Mouse (Mus musculus) CH12.LX (cell line): ENCODE data around the gene Morn5. TPM values are rescaled to one million over a fixed set of nuclear protein-coding genes. Genes with fewer than 3 reads are reported as not detected.

Experiments
- DNase-seq: peaks from one replicate; pipeline ENCODE4 v3.0.0-alpha.2; 2013; ENCODE audit errors: extremely low read depth
- H3K27ac ChIP-seq: 2 replicates; pipeline ENCODE4 v1.5.1; 2012; ENCODE audit warnings: low read depth, mild to moderate bottlenecking, control low read depth, moderate library complexity; ENCODE audit not compliant: insufficient read depth
- H3K27me3 ChIP-seq: replicated peaks from 2 replicates; pipeline ENCODE3; 2012; ENCODE audit warnings: inconsistent platforms
- H3K36me3 ChIP-seq, 2 experiments: replicated peaks in 1 of 2; 2 replicates each; pipeline versions ENCODE3 to v1.6.1; 2012; ENCODE audit warnings: inconsistent platforms in 1 of 2, low read length in 1 of 2, mild to moderate bottlenecking in 1 of 2, mixed read lengths in 1 of 2, moderate library complexity in 1 of 2; ENCODE audit not compliant: control insufficient read depth in 1 of 2, insufficient read depth in 1 of 2
- H3K4me1 ChIP-seq, 2 experiments: 2 replicates each; pipeline ENCODE4 v1.6.1; 2012; ENCODE audit warnings: inconsistent platforms in 1 of 2, moderate library complexity in 1 of 2; ENCODE audit not compliant: insufficient read depth in 2 of 2, control insufficient read depth in 1 of 2
- H3K4me2 ChIP-seq: 2 replicates; pipeline ENCODE4 v1.6.1; 2012; ENCODE audit warnings: low read depth, mild to moderate bottlenecking, control low read depth; ENCODE audit not compliant: poor library complexity, insufficient read depth, severe bottlenecking
- H3K4me3 ChIP-seq, 3 experiments: fragments of 150-350 bp in 1 of 3; sonication (generic) in 1 of 3; replicated peaks in 1 of 3; 2 replicates each; pipeline versions ENCODE3 to v1.5.1; 2011 to 2012; ENCODE audit warnings: low read depth in 2 of 3, low read length in 2 of 3, mild to moderate bottlenecking in 2 of 3, moderate library complexity in 2 of 3, control low read depth in 1 of 3, improper control_type of control experiment in 1 of 3, inconsistent platforms in 1 of 3, mixed read lengths in 1 of 3; ENCODE audit not compliant: poor library complexity in 1 of 3
- H3K79me2 ChIP-seq: replicated peaks from 2 replicates; pipeline ENCODE4 v1.6.1; 2012; ENCODE audit warnings: mild to moderate bottlenecking, moderate library complexity; ENCODE audit not compliant: control insufficient read depth, poor library complexity, insufficient read depth, severe bottlenecking; ENCODE audit errors: extremely low read depth
- H3K9ac ChIP-seq: 2 replicates; pipeline ENCODE4 v1.6.1; 2012; ENCODE audit warnings: low read depth, mild to moderate bottlenecking, control low read depth, moderate library complexity; ENCODE audit not compliant: insufficient read depth
- H3K9me3 ChIP-seq: replicated peaks from 2 replicates; pipeline ENCODE3; 2012; ENCODE audit warnings: low read length, inconsistent platforms, mixed read lengths
- BHLHE40 ChIP-seq: IDR thresholded peaks from 2 replicates; pipeline ENCODE4 v1.6.1; 2011; ENCODE audit warnings: mild to moderate bottlenecking, low read depth, low read length, improper control_type of control experiment
- CHD1 ChIP-seq: IDR thresholded peaks from 2 replicates; pipeline ENCODE4 v1.6.1; 2012; ENCODE audit warnings: low read depth, low read length, improper control_type of control experiment, inconsistent platforms
- CTCF ChIP-seq, 2 experiments: IDR thresholded peaks in 1 of 2; conservative IDR thresholded peaks in 1 of 2; 2 replicates each; pipeline ENCODE4 v1.5.1; 2011 to 2012; ENCODE audit warnings: low read depth in 2 of 2, low read length in 2 of 2, improper control_type of control experiment in 1 of 2, inconsistent platforms in 1 of 2, mild to moderate bottlenecking in 1 of 2, moderate library complexity in 1 of 2
- ELF1 ChIP-seq: IDR thresholded peaks from 2 replicates; pipeline ENCODE4 v1.6.1; 2014; ENCODE audit warnings: low read depth, mild to moderate bottlenecking, inconsistent platforms, low read length, improper control_type of control experiment
- EP300 ChIP-seq: IDR thresholded peaks from 2 replicates; pipeline ENCODE4 v1.6.1; 2011; ENCODE audit warnings: low read length, improper control_type of control experiment
- ETS1 ChIP-seq: conservative IDR thresholded peaks from 2 replicates; pipeline ENCODE4 v1.6.1; 2012; ENCODE audit warnings: low read depth, mild to moderate bottlenecking, inconsistent platforms, low read length, improper control_type of control experiment, moderate library complexity
- IRF4 ChIP-seq: IDR thresholded peaks from 2 replicates; pipeline ENCODE4 v1.6.1; 2014; ENCODE audit warnings: low read depth, mild to moderate bottlenecking, inconsistent platforms, low read length, improper control_type of control experiment
- JUND ChIP-seq: conservative IDR thresholded peaks from 2 replicates; pipeline ENCODE4 v1.6.1; 2011; ENCODE audit warnings: low read depth, low read length, improper control_type of control experiment
- MAFK ChIP-seq: IDR thresholded peaks from 2 replicates; pipeline ENCODE4 v1.6.1; 2011; ENCODE audit warnings: low read length, improper control_type of control experiment; ENCODE audit not compliant: insufficient replicate concordance
- MAX ChIP-seq: IDR thresholded peaks from 2 replicates; pipeline ENCODE4 v1.6.1; 2011; ENCODE audit warnings: low read length, improper control_type of control experiment
- MXI1 ChIP-seq: IDR thresholded peaks from 2 replicates; pipeline ENCODE4 v1.6.1; 2011; ENCODE audit warnings: mild to moderate bottlenecking, low read depth, low read length, improper control_type of control experiment
- NELFE ChIP-seq: IDR thresholded peaks from 2 replicates; pipeline ENCODE4 v1.6.1; 2011; ENCODE audit warnings: low read depth, low read length, improper control_type of control experiment
- NRF1 ChIP-seq: IDR thresholded peaks from 2 replicates; pipeline ENCODE4 v1.6.1; 2014; ENCODE audit warnings: low read depth, mild to moderate bottlenecking, inconsistent platforms, low read length, improper control_type of control experiment, moderate library complexity
- RAD21 ChIP-seq: IDR thresholded peaks from 2 replicates; pipeline ENCODE4 v1.6.1; 2011; ENCODE audit warnings: low read depth, mild to moderate bottlenecking, low read length, improper control_type of control experiment, moderate library complexity
- SMC3 ChIP-seq: IDR thresholded peaks from 2 replicates; pipeline ENCODE4 v1.6.1; 2011; ENCODE audit warnings: low read depth, low read length, improper control_type of control experiment
- TBP ChIP-seq: conservative IDR thresholded peaks from 2 replicates; pipeline ENCODE4 v1.6.1; 2011; ENCODE audit warnings: low read depth, low read length, improper control_type of control experiment
- UBTF ChIP-seq: IDR thresholded peaks from 2 replicates; pipeline ENCODE4 v1.6.1; 2012; ENCODE audit warnings: low read depth, mild to moderate bottlenecking, inconsistent platforms, low read length, improper control_type of control experiment, moderate library complexity
- USF1 ChIP-seq: IDR thresholded peaks from 2 replicates; pipeline ENCODE4 v1.6.1; 2014; ENCODE audit warnings: low read depth, mild to moderate bottlenecking, inconsistent platforms, low read length, improper control_type of control experiment
- USF2 ChIP-seq: conservative IDR thresholded peaks from 2 replicates; pipeline ENCODE4 v1.6.1; 2011; ENCODE audit warnings: low read depth, low read length, improper control_type of control experiment
- ZNF384 ChIP-seq: IDR thresholded peaks from 2 replicates; pipeline ENCODE4 v1.6.1; 2012; ENCODE audit warnings: low read depth, low read length, improper control_type of control experiment, inconsistent platforms
- dilution Hi-C: fragments of 300-500 bp; cut with MboI; formaldehyde crosslinking; loops from 2 replicates; pipeline ENCODE4 v1.14.3; 2020; ENCODE audit warnings: low sequenced_read_pairs; ENCODE audit not compliant: extremely low pct_unique_long_range_greater_than_20kb, extremely low pct_ligation_motif_present
- in situ Hi-C: fragments of 300-500 bp; cut with MboI; formaldehyde crosslinking; loops from 3 replicates; pipeline ENCODE4 v1.14.3; 2019; ENCODE audit warnings: low sequenced_read_pairs, low pct_ligation_motif_present, low pct_unique_long_range_greater_than_20kb, mixed read lengths
- polyA plus RNA-seq: library from polyadenylated mRNA; unstranded; fragments of >175 nt; gene quantifications from 2 replicates; pipeline ENCODE4 v1.2.1, GENCODE M21; 2012; ENCODE audit warnings: low read depth; ENCODE audit not compliant: insufficient read length
- total RNA-seq, 2 experiments: library from RNA; depleted of rRNA; stranded (reverse); fragments of 300-350 nt in 1 of 2; fragments of >200 nt in 1 of 2; gene quantifications; 2 replicates each; pipeline ENCODE4 v1.2.3; 2012 to 2014

The Morn5 gene
- total and polyA plus RNA-seq, 3 experiments = 0.38 TPM; not detected in 2

DNA sequence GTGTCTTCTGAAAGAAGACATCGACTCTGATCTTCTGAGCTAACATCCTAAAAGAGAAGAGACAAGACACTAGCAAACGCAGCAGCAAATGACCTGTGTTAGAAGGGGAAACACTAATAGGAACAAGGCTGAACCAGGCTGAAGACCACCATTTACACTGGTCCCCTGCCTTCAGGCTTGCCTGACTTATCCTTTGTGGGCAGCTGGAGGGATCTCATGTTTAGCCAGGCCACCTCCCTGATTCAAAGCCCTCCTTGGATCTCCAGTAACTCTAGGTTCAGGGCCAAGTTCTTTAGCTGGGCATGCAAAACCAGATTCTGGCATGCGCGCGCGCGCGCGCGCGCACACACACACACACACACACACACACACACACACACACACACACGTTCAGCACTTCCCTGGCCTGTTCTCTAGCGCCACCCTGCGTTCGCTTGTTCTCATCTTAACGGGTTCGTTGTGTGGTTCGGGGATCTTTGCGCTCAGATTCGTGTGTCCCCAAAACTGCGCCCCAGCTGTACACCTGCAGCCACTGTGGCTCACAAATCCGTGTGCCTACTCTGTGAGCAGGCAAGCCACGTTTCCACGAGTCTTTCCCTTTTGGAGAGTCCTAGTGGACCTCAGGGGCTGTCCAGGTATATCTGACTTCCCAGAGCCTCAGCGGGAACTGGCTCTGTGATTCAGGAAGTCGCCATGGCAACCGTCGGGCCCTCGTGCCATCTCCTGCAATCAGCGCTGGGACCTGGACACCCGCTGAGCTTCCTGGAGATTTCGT is 27.7 kb upstream of the Morn5 start:
- Histone ChIP-seq H3K4me1 (peaks cover 0 to 3% of the 10 kb centered on the region in 2 experiments; a peak in 2 of 4 replicates), H3K79me2 (no peaks in the 10 kb centered on the region), H3K4me3 (no peak overlapping the region), H3K36me3 (no peaks in the 10 kb centered on the region), H3K9ac (no peak overlapping the region), H3K27ac (no peak overlapping the region), H3K4me2 (0 out of 2 replicates have a peak overlapping the region, but pooled peaks have one; percentile 4), H3K9me3 (no peaks in the 10 kb centered on the region), H3K27me3 (peaks cover 17% of the 10 kb centered on the region)
- peak; percentile 54 for DNase-seq
- dilution Hi-C loops = no loop called here
- in situ Hi-C loops = loop anchor here (25.0 kb wide), 1 partner anchor 1316 kb away; the partner anchor contains the start of gene Olfr368
- TF ChIP-seq MAX (no peak), JUND (no peak), IRF4 (0 out of 2 replicates have a peak, but pooled peaks have one; percentile 17), TBP (no peak), CTCF (conservative IDR thresholded peaks at IDR 0.05 in 1 of 2, IDR thresholded peaks at IDR 0.05 in 1 of 2; ENCODE audit: low read depth in 2 of 2, low read length in 2 of 2) (peak in 1 of 2 experiments; percentile 69; a peak in 2 of 4 replicates), UBTF (no peak), BHLHE40 (no peak), MXI1 (no peak), ETS1 (no peak), USF2 (no peak), ZNF384 (no peak), ELF1 (peak; percentile 12; the same call in 1 of the 2 replicates), MAFK (no peak), CHD1 (no peak), NRF1 (peak; percentile 78), NELFE (no peak), USF1 (no peak), RAD21 (peak; percentile 25), SMC3 (peak; percentile 44), EP300 (no peak)

- in situ Hi-C loops (loop anchor here (25.0 kb wide), 1 partner anchor 1314 kb away; the partner anchor contains the start of gene Olfr368), dilution Hi-C loops (no loop called here)
- no peak for DNase-seq
- no peaks in the 10 kb centered on the region for H3K36me3 ChIP-seq
- TF ChIP-seq USF1 (no peak), BHLHE40 (no peak), ETS1 (no peak), SMC3 (no peak)
- no peak overlapping the region for H3K27ac ChIP-seq
- H3K9me3 ChIP-seq = no peaks in the 10 kb centered on the region
- peaks cover 21% of the 10 kb centered on the region for H3K27me3 ChIP-seq
- H3K9ac ChIP-seq = no peak overlapping the region
- H3K79me2 ChIP-seq = no peaks in the 10 kb centered on the region
- H3K4me1 ChIP-seq = peaks cover 0 to 3% of the 10 kb centered on the region in 2 experiments; a peak in 2 of 4 replicates
- no peak overlapping the region for H3K4me2 ChIP-seq
- H3K4me3 ChIP-seq = no peak overlapping the region
Measured at GRCm38 (mm10) chr2:36023291-36023690, 26.0 kb upstream of the Morn5 start.
